Mouse (Mus musculus): ENCODE measurements around the gene Gm10428. TPM values are rescaled to one million over a fixed set of nuclear protein-coding genes. Genes with fewer than 3 reads are reported as not detected.

Gene Gm10428
- polyA plus RNA-seq, 1 experiment from 2014 or later = not detected

Other genes starting within 250 kb of the Gm10428 start
- gene Cenpv, start 213.8 kb upstream of the Gm10428 start, polyA plus RNA-seq (2015; fragmentation: Nextera tagmentation; extraction: Ambion mirVana) = 67.0 and 67.3 TPM in 2 replicates
- 4,689 and 4,874 TPM in 2 replicates for gene Ubb, start 201.9 kb upstream of the Gm10428 start, polyA plus RNA-seq (2015; fragmentation: Nextera tagmentation; extraction: Ambion mirVana)
- 35.8 and 38.8 TPM in 2 replicates for gene Trpv2, start 178.6 kb upstream of the Gm10428 start, polyA plus RNA-seq (2015; fragmentation: Nextera tagmentation; extraction: Ambion mirVana)
- 12.1 and 12.4 TPM in 2 replicates for gene Lrrc75a, start 104.6 kb upstream of the Gm10428 start, polyA plus RNA-seq (2015; fragmentation: Nextera tagmentation; extraction: Ambion mirVana)
- gene Mmgt2, start 104.4 kb upstream of the Gm10428 start, polyA plus RNA-seq (2015; fragmentation: Nextera tagmentation; extraction: Ambion mirVana) = 21.6 and 23.3 TPM in 2 replicates
- gene Zfp287, start 21.2 kb upstream of the Gm10428 start, polyA plus RNA-seq (2015; fragmentation: Nextera tagmentation; extraction: Ambion mirVana) = 22.2 and 24.9 TPM in 2 replicates
- 33.0 and 36.3 TPM in 2 replicates for gene Zfp286, start 36.4 kb downstream of the Gm10428 start, polyA plus RNA-seq (2015; fragmentation: Nextera tagmentation; extraction: Ambion mirVana)
- 6.2 and 6.8 TPM in 2 replicates for gene Trim16, start 67.1 kb downstream of the Gm10428 start, polyA plus RNA-seq (2015; fragmentation: Nextera tagmentation; extraction: Ambion mirVana)
- 0.41 and 0.50 TPM in 2 replicates for gene Fbxw10, start 94.0 kb downstream of the Gm10428 start, polyA plus RNA-seq (2015; fragmentation: Nextera tagmentation; extraction: Ambion mirVana)
- gene Tvp23b, start 126.4 kb downstream of the Gm10428 start, polyA plus RNA-seq (2015; fragmentation: Nextera tagmentation; extraction: Ambion mirVana) = 56.9 and 58.7 TPM in 2 replicates
- gene Cdrt4, start 198.1 kb downstream of the Gm10428 start, polyA plus RNA-seq (2015; fragmentation: Nextera tagmentation; extraction: Ambion mirVana) = not detected in 2 replicates